Mouse (Mus musculus) liver, adult 10 weeks (tissue): ENCODE results near the gene Sdk2. TPM values are rescaled to one million over a fixed set of nuclear protein-coding genes. Genes with fewer than 3 reads are reported as not detected.

Experiments
- polyA plus RNA-seq: library from polyadenylated mRNA; stranded (reverse); fragments of 350-450 nt; fragmentation: Illumina TruSeq; extraction: RNeasy Lipid Tissue Mini Kit (QIAGEN cat#74804); gene quantifications from one replicate; pipeline ENCODE4 v1.2.3, GENCODE M21; 2014; ENCODE audit warnings: low read depth, low replicate concordance

Gene Sdk2
- polyA plus RNA-seq, result 0.03 TPM

DNA sequence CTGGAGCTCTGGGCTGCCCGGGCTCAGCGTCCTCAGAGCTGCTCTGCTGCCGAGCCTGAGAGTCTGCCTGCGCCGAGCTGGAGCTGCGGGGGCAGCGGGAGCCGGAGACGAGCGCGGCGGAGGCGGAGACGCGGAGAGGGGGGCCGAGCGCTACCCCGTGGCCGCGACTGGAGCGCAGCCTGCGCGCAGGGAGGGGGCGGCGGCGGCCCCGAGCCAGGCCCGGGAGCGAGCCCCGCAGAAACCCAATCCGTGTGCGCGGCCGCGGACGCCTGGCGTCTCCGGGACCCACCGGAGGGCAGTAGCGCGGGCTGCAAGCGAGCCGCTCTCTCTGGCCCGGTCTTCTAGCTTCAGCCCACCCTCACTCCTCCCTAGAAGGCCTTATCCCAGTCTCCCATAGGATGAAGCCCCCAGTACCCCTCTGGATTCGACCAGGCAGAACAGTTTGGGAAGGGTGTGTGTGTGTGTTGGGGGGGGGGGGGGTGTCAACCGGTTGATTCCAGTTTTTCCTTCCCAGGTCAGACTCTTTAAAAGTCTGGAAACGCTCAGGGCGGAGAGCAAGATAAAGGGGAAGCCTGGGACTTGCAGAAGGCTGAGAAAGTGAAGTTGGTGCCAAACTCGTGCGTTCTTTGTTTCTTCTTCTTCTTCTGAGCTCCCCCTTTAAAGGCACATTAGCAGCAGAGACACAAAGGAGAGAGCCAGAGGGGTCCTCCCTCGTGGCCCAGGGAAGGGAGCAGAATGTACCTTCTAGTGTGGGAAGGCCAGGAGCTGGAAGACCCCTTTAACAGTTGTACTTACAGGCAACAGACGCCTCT lies at the start of gene Sdk2:
Gene Sdk2, minus strand, starts transcription at position 96 of the 812 bp plus-strand sequence.

GRCm38 (mm10) chr11:113751484-113752084 lies 315.3 kb downstream of the Sdk2 start, which contains the start of gene Cdc42ep4:
Cdc42ep4 (minus strand) TSS chr11:113751881.

